Mouse (Mus musculus) embryonic facial prominence, embryonic 11.5 days (tissue): ENCODE data around the gene Olfr1310. TPM values are rescaled to one million over a fixed set of nuclear protein-coding genes. Genes with fewer than 3 reads are reported as not detected.
"Not testable (repeated sequence)": the region's sequence is repeated elsewhere in the genome, so short reads cannot be mapped to it uniquely, and the experiment has no call there.

ENCODE experiments used
- ATAC-seq: fragments of 200-750 bp; cut with Nextera tagmentation; replicated peaks from 2 replicates; pipeline ENCODE4 v1.8.0; 2017; ENCODE audit warnings: low read depth; ENCODE audit not compliant: insufficient number of reproducible peaks, low FRiP score, low TSS enrichment
- DNase-seq: peaks from one replicate; pipeline ENCODE4 v3.0.0-alpha.2; 2015; ENCODE audit warnings: low spot score
- H3K27ac ChIP-seq: fragments of 300-500 bp; sonication (generic); replicated peaks from 2 replicates; pipeline ENCODE4 v1.5.1; 2014; ENCODE audit warnings: mild to moderate bottlenecking, low read depth, low read length, control low read depth
- H3K27me3 ChIP-seq: fragments of 300-500 bp; sonication (generic); 2 replicates; pipeline ENCODE4 v1.6.1; 2014; ENCODE audit warnings: mild to moderate bottlenecking, low read length, moderate library complexity, mixed read lengths; ENCODE audit not compliant: control insufficient read depth, insufficient read depth
- H3K36me3 ChIP-seq: fragments of 300-500 bp; sonication (generic); replicated peaks from 2 replicates; pipeline ENCODE4 v1.6.1; 2014; ENCODE audit warnings: low read depth, mild to moderate bottlenecking, low read length, moderate library complexity, mixed read lengths; ENCODE audit not compliant: control insufficient read depth, insufficient read depth
- H3K4me1 ChIP-seq: fragments of 300-500 bp; sonication (generic); 2 replicates; pipeline ENCODE4 v1.6.1; 2014; ENCODE audit warnings: low read length, mixed read lengths; ENCODE audit not compliant: control insufficient read depth, insufficient read depth
- H3K4me2 ChIP-seq: fragments of 300-500 bp; sonication (generic); 2 replicates; pipeline ENCODE4 v1.6.1; 2014; ENCODE audit warnings: low read depth, mild to moderate bottlenecking, control low read depth, low read length, moderate library complexity
- H3K4me3 ChIP-seq: fragments of 300-500 bp; sonication (generic); 2 replicates; pipeline ENCODE4 v1.5.1; 2014; ENCODE audit warnings: low read depth, low read length, control low read depth
- H3K9ac ChIP-seq: fragments of 300-500 bp; sonication (generic); replicated peaks from 2 replicates; pipeline ENCODE4 v1.6.1; 2014; ENCODE audit warnings: mild to moderate bottlenecking, control low read depth, low read length
- H3K9me3 ChIP-seq: fragments of 300-500 bp; sonication (generic); replicated peaks from 2 replicates; pipeline ENCODE4 v1.6.1; 2016; ENCODE audit warnings: mild to moderate bottlenecking, low read length, inconsistent platforms, mixed read lengths; ENCODE audit not compliant: control insufficient read depth
- WGBS: fragments of 180-500 bp; shearing (Covaris S2); extraction: QIAGEN DNeasy Blood & Tissue Kit; methylation state at CpG from one replicate; pipeline ENCODE4 v1.1.7; 2014; 5-methylcytosine and 5-hydroxymethylcytosine counted together
- polyA plus RNA-seq: library from polyadenylated mRNA; unstranded; fragments of >200 nt; fragmentation: Nextera tagmentation; extraction: Ambion mirVana; gene quantifications from 2 replicates; pipeline ENCODE4 v1.2.1, GENCODE M21; 2014

The Olfr1310 gene
- polyA plus RNA-seq: not detected in 2 replicates

GRCm38 (mm10) chr2:112012608-112013007, at the start of gene Olfr1310:
Gene Olfr1310, minus strand, starts transcription at chr2:112012708.
- no peak within 1 kb of the TSS for H3K9ac ChIP-seq
- no peak for ATAC-seq

GRCm38 (mm10) chr2:112050138-112050537, 37.6 kb upstream of the Olfr1310 start, which contains the start of gene Olfr1312:
Gene Olfr1312, minus strand, starts transcription at chr2:112050238.
- ATAC-seq: no peak
- H3K4me1 ChIP-seq: no peaks in the 10 kb centered on the region
- WGBS: 39% methylated on average over 1 of the region's 1 CpGs

More at GRCm38 (mm10) chr2:112012608-112013007, at the start of gene Olfr1310:
- Histone ChIP-seq H3K27me3 (no peaks in the 10 kb centered on the region), H3K4me2 (no peak within 1 kb of the TSS), H3K36me3 (no peaks in the 10 kb centered on the region), H3K9me3 (no peaks in the 10 kb centered on the region), H3K27ac (no peak within 1 kb of the TSS), H3K4me1 (no peaks in the 10 kb centered on the region), H3K4me3 (no peak within 1 kb of the TSS)
- no peak for DNase-seq

GRCm38 (mm10) chr2:112026971-112027370, 14.5 kb upstream of the Olfr1310 start:
- not testable (repeated sequence) for H3K4me1 ChIP-seq, H3K27me3 ChIP-seq, H3K4me2 ChIP-seq, DNase-seq, ATAC-seq, H3K27ac ChIP-seq, H3K4me3 ChIP-seq, H3K9ac ChIP-seq, H3K36me3 ChIP-seq, H3K9me3 ChIP-seq
- WGBS: 54% methylated on average over 6 of the region's 6 CpGs

More at GRCm38 (mm10) chr2:112050138-112050537, 37.6 kb upstream of the Olfr1310 start, which contains the start of gene Olfr1312:
- no peak within 1 kb of the TSS for H3K4me3 ChIP-seq
- H3K27ac ChIP-seq: no peak within 1 kb of the TSS
- H3K4me2 ChIP-seq: no peak within 1 kb of the TSS
- H3K36me3 ChIP-seq: no peaks in the 10 kb centered on the region
- H3K9ac ChIP-seq: no peak within 1 kb of the TSS
- no peaks in the 10 kb centered on the region for H3K27me3 ChIP-seq
- no peaks in the 10 kb centered on the region for H3K9me3 ChIP-seq
- no peak for DNase-seq

GRCm38 (mm10) chr2:112024312-112024711, 11.8 kb upstream of the Olfr1310 start, which contains the start of gene Olfr1311:
Gene Olfr1311, minus strand, starts transcription at chr2:112024412.
- no peak within 1 kb of the TSS for H3K4me2 ChIP-seq
- no peak for ATAC-seq
- no peaks in the 10 kb centered on the region for H3K36me3 ChIP-seq
- no peak for DNase-seq
- WGBS: 96% methylated on average over 2 of the region's 2 CpGs
- H3K9me3 ChIP-seq: no peaks in the 10 kb centered on the region
- H3K9ac ChIP-seq: no peak within 1 kb of the TSS
- H3K27ac ChIP-seq: no peak within 1 kb of the TSS
- no peaks in the 10 kb centered on the region for H3K4me1 ChIP-seq
- no peak within 1 kb of the TSS for H3K4me3 ChIP-seq
- H3K27me3 ChIP-seq: no peaks in the 10 kb centered on the region

GRCm38 (mm10) chr2:112014900-112015299, 2.4 kb upstream of the Olfr1310 start:
- H3K9ac ChIP-seq: no peak overlapping the region
- no peaks in the 10 kb centered on the region for H3K36me3 ChIP-seq
- ATAC-seq (no peak), DNase-seq (no peak)
- H3K4me2 ChIP-seq: no peak overlapping the region
- no peak overlapping the region for H3K4me3 ChIP-seq
- H3K4me1 ChIP-seq: no peaks in the 10 kb centered on the region
- H3K27ac ChIP-seq: no peak overlapping the region
- H3K27me3 ChIP-seq: no peaks in the 10 kb centered on the region
- H3K9me3 ChIP-seq: no peaks in the 10 kb centered on the region
- 73% methylated on average over 3 of the region's 3 CpGs for WGBS

GRCm38 (mm10) chr2:111990181-111990580, 22.3 kb downstream of the Olfr1310 start, which contains the start of gene Olfr1309:
Gene Olfr1309, minus strand, starts transcription at chr2:111990281.
- ATAC-seq (no peak), DNase-seq (no peak)
- WGBS: 68% methylated on average over 1 of the region's 1 CpGs
- Histone ChIP-seq H3K9ac (no peak within 1 kb of the TSS), H3K27me3 (no peaks in the 10 kb centered on the region), H3K4me2 (no peak within 1 kb of the TSS), H3K36me3 (no peaks in the 10 kb centered on the region), H3K4me3 (no peak within 1 kb of the TSS), H3K4me1 (no peaks in the 10 kb centered on the region), H3K9me3 (no peaks in the 10 kb centered on the region; the same call in 1 of the 2 replicates), H3K27ac (no peak within 1 kb of the TSS)

- no peaks in the 10 kb centered on the region for H3K27me3 ChIP-seq
- H3K27ac ChIP-seq: no peak within 1 kb of the TSS
- 57% methylated on average over 1 of the region's 1 CpGs for WGBS
- ATAC-seq: no peak
- no peaks in the 10 kb centered on the region for H3K36me3 ChIP-seq
- H3K4me2 ChIP-seq: no peak within 1 kb of the TSS
- DNase-seq: no peak
- H3K4me3 ChIP-seq: no peak within 1 kb of the TSS
- H3K9ac ChIP-seq: no peak within 1 kb of the TSS
- H3K9me3 ChIP-seq: no peaks in the 10 kb centered on the region
- H3K4me1 ChIP-seq: no peaks in the 10 kb centered on the region
These were observed 47.7 kb downstream of the Olfr1310 start, which contains the start of gene Olfr1308 for GRCm38 (mm10) chr2:111964844-111965243. Gene Olfr1308, minus strand, starts transcription at chr2:111964944.
